Mouse (Mus musculus): ENCODE measurements around the gene Mfap5. TPM values are rescaled to one million over a fixed set of nuclear protein-coding genes. Genes with fewer than 3 reads are reported as not detected.

Gene Mfap5
- total and polyA plus RNA-seq, 3 experiments, result 0.15 to 0.42 (median 0.16) TPM

DNA sequence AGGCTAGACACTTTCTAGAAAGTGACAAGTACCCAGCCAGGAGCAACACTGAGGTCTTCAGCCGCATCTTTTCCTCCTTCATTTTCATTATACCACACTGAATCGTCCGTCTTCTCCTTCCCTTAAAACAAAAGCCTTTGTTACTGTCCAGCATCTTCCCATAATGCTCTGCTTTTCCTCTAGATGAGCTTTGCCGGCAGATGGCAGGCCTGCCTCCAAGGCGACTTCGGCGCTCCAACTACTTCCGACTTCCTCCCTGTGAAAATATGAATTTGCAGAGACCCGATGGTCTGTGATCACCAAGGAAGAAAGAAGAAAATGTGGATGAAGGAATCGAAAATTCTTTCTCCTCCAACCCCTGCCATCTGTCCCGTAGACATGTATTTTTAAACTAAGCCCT is 22.5 kb downstream of the Mfap5 start (continued):
- TF ChIP-seq NELFE (IDR thresholded peaks at IDR 0.05; ENCODE audit: low read depth, low read length) (peak; percentile 38), SIN3A (IDR thresholded peaks at IDR 0.05; ENCODE audit: low read length) (peak; percentile 41)

GRCm38 (mm10) chr6:122531466-122532174 is 26.0 kb downstream of the Mfap5 start:
- Histone ChIP-seq H3K36me3 (replicated peaks in 1 of 2; ENCODE audit: control insufficient read depth in 1 of 2, insufficient read depth in 1 of 2, low read length in 1 of 2) (no peaks in the 10 kb centered on the region), H3K4me1 (ENCODE audit: control insufficient read depth in 1 of 2, insufficient read depth in 2 of 2) (peaks cover 8 to 53% of the 10 kb centered on the region in 2 experiments), H3K4me3 (replicated peaks in 1 of 3; ENCODE audit: low read depth in 2 of 3, low read length in 2 of 3, poor library complexity in 1 of 3) (no peak overlapping the region), H3K27ac (ENCODE audit: insufficient read depth, low read depth) (no peak overlapping the region), H3K9me3 (replicated peaks; ENCODE audit: low read length) (peaks cover 3% of the 10 kb centered on the region), H3K79me2 (replicated peaks; ENCODE audit: control insufficient read depth, extremely low read depth, insufficient read depth, poor library complexity, severe bottlenecking) (no peaks in the 10 kb centered on the region), H3K4me2 (ENCODE audit: insufficient read depth, low read depth, poor library complexity, severe bottlenecking) (no peak overlapping the region), H3K9ac (ENCODE audit: insufficient read depth, low read depth) (no peak overlapping the region), H3K27me3 (replicated peaks) (peaks cover 2% of the 10 kb centered on the region)
- in situ Hi-C loops (cut with MboI; ENCODE audit: low pct_ligation_motif_present, low pct_unique_long_range_greater_than_20kb, low sequenced_read_pairs) (no loop called here), dilution Hi-C loops (cut with MboI; ENCODE audit: extremely low pct_ligation_motif_present, extremely low pct_unique_long_range_greater_than_20kb, low sequenced_read_pairs) (no loop called here)
- TF ChIP-seq TCF12 (IDR thresholded peaks at IDR 0.05; ENCODE audit: low read depth, low read length) (no peak), MAFK (IDR thresholded peaks at IDR 0.05; ENCODE audit: insufficient replicate concordance, low read length) (no peak)
- DNase-seq (ENCODE audit: extremely low read depth), result no peak

DNA sequence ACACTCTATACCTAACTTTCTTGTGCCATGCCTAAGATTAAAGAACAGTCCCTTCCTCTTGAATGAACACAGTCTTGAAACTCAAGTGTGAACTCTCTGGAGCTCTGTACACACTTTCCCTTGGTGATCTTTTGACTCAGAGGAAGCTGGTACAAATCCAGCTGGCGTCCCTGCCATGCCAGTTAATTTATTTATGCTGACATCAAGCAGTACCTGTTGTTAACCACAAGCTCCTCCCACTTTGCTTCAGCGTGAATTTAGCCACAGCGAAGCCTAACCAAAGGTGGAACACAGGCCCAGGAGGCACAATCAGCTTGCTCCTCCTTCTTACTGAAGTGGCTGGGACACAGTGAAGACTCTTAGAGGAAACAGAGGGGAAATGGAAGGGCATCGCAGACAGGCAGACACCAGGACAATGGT is 27.2 kb downstream of the Mfap5 start:
- H3K9me3 ChIP-seq (replicated peaks; ENCODE audit: low read length), result peaks cover 3% of the 10 kb centered on the region
- no peak overlapping the region for H3K9ac ChIP-seq (ENCODE audit: insufficient read depth, low read depth)
- peaks cover 2% of the 10 kb centered on the region for H3K27me3 ChIP-seq (replicated peaks)
- peaks cover 8 to 44% of the 10 kb centered on the region in 2 experiments for H3K4me1 ChIP-seq (ENCODE audit: control insufficient read depth in 1 of 2, insufficient read depth in 2 of 2)
- H3K4me3 ChIP-seq (replicated peaks in 1 of 3; ENCODE audit: low read depth in 2 of 3, low read length in 2 of 3, poor library complexity in 1 of 3), result no peak overlapping the region
- H3K79me2 ChIP-seq (replicated peaks; ENCODE audit: control insufficient read depth, extremely low read depth, insufficient read depth, poor library complexity, severe bottlenecking), result no peaks in the 10 kb centered on the region
- peak; percentile 92 for DNase-seq (ENCODE audit: extremely low read depth)
- in situ Hi-C loops (cut with MboI; ENCODE audit: low pct_ligation_motif_present, low pct_unique_long_range_greater_than_20kb, low sequenced_read_pairs), result no loop called here
- TF ChIP-seq TCF12 (IDR thresholded peaks at IDR 0.05; ENCODE audit: low read depth, low read length) (peak; percentile 79), ZNF384 (IDR thresholded peaks at IDR 0.05; ENCODE audit: low read depth, low read length) (peak; percentile 29; the same call in 1 of the 2 replicates), RAD21 (IDR thresholded peaks at IDR 0.05; ENCODE audit: low read depth, low read length) (no peak), EP300 (IDR thresholded peaks at IDR 0.05; ENCODE audit: low read length) (peak; percentile 80), MAFK (IDR thresholded peaks at IDR 0.05; ENCODE audit: insufficient replicate concordance, low read length) (peak; percentile 61; the same call in 1 of the 2 replicates), IRF4 (IDR thresholded peaks at IDR 0.05; ENCODE audit: low read depth, low read length) (peak; percentile 89), BHLHE40 (IDR thresholded peaks at IDR 0.05; ENCODE audit: low read depth, low read length) (peak; percentile 67), JUND (conservative IDR thresholded peaks at IDR 0.05; ENCODE audit: low read depth, low read length) (peak; percentile 70), ETS1 (conservative IDR thresholded peaks at IDR 0.05; ENCODE audit: low read depth, low read length) (peak; percentile 81), MEF2A (IDR thresholded peaks at IDR 0.05; ENCODE audit: borderline replicate concordance, low read depth, low read length) (peak; percentile 51; the same call in 1 of the 2 replicates), TBP (conservative IDR thresholded peaks at IDR 0.05; ENCODE audit: low read depth, low read length) (0 out of 2 replicates have a peak, but pooled peaks have one; percentile 19), HCFC1 (IDR thresholded peaks at IDR 0.05; ENCODE audit: low read depth, low read length) (no peak), ZMIZ1 (IDR thresholded peaks at IDR 0.05; ENCODE audit: low read depth, low read length) (no peak)
- dilution Hi-C loops (cut with MboI; ENCODE audit: extremely low pct_ligation_motif_present, extremely low pct_unique_long_range_greater_than_20kb, low sequenced_read_pairs), result no loop called here
- no peaks in the 10 kb centered on the region for H3K36me3 ChIP-seq (replicated peaks in 1 of 2; ENCODE audit: control insufficient read depth in 1 of 2, insufficient read depth in 1 of 2, low read length in 1 of 2)
- H3K27ac ChIP-seq (ENCODE audit: insufficient read depth, low read depth), result no peak overlapping the region
- peak overlapping the region; percentile 93 for H3K4me2 ChIP-seq (ENCODE audit: insufficient read depth, low read depth, poor library complexity, severe bottlenecking)
